Mouse (Mus musculus): Measurements from ENCODE around the gene Gorasp2. TPM values are rescaled to one million over a fixed set of nuclear protein-coding genes. Genes with fewer than 3 reads are reported as not detected.

Gene Gorasp2
- polyA plus RNA-seq, 1 experiment from 2014 or later, result 138 TPM

DNA sequence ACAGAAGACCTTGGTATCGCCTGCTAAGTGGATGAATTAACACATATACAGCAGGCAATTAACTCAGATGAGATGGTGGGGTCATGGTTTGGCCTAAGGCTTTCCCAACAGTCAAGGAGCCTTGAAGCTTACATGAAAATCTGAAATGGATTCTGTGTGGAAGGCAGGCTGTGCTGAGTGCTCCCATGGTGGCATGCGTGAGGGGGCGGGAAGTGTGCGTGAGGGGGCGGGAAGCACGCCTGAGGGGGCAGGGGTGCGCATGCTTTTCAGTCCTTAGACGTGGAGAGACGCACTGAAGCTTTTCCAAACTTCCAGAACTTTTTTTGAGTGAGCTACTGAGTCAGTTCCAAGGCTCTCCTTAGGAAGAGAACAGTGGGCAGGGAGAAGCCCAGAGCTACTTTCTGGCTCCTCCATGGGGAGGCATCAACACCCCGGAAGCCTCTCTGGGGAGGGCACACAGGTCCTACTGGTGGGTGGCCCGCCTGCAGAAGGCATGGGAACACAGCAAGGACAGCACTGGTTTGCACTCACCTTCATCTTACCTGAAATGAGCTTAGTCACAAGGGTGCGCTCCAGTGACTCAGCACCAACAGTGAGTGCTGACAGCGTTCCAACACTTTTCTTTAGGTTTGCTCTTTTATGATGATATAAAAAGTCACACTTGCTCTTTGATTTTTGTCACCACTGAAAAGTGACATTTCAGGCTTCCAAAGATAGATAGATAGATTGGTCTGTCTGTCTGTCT is 47.8 kb downstream of the Gorasp2 start:
- no peak overlapping the region for H3K4me3 ChIP-seq (ENCODE audit: control insufficient read depth in 1 of 2, insufficient read depth in 1 of 2, low read depth in 1 of 2, low read length in 2 of 2)
- H3K4me2 ChIP-seq (ENCODE audit: low read length), result no peak overlapping the region
- H3K36me3 ChIP-seq (ENCODE audit: control insufficient read depth, insufficient read depth, low read length), result peaks cover 48% of the 10 kb centered on the region
- no peaks in the 10 kb centered on the region for H3K9me3 ChIP-seq (ENCODE audit: control insufficient read depth, low read length)
- ATAC-seq (ENCODE audit: insufficient number of reproducible peaks, insufficient read depth, low FRiP score, low read depth), result no peak
- H3K27ac ChIP-seq (replicated peaks in 1 of 2; ENCODE audit: control insufficient read depth in 1 of 2, insufficient read depth in 1 of 2, low read depth in 2 of 2, low read length in 2 of 2), result no peak overlapping the region
- WGBS, result 75% methylated on average over 13 of the region's 13 CpGs
- no peaks in the 10 kb centered on the region for H3K27me3 ChIP-seq (ENCODE audit: control insufficient read depth, insufficient read depth, low read length)
- no peak overlapping the region for H3K9ac ChIP-seq (ENCODE audit: low read length)
- peaks cover 0 to 3% of the 10 kb centered on the region in 2 experiments; a peak in 1 of 4 replicates for H3K4me1 ChIP-seq (ENCODE audit: control insufficient read depth in 2 of 2, insufficient read depth in 2 of 2, low read length in 2 of 2)

DNA sequence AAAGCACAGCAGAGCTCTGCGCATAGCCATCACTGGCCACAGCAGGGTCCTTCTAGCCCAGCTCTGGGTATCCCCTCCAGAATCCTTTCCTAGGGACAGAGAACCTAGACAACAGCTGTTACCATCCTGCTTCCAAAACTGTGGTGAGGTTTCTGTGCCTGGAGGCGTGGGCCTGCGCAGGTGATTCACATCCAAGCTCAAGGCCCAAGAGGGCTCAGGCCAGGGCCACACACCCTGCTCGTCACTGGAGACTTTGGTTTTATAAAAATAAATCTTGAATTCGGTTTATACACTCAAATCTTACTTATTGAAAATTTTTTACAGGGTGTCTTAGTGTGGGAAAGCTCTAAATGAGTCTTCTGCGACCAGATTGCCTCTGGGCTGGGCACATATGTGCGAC is 48.9 kb downstream of the Gorasp2 start:
- Histone ChIP-seq H3K27me3 (ENCODE audit: control insufficient read depth, insufficient read depth, low read length) (no peaks in the 10 kb centered on the region), H3K4me2 (ENCODE audit: low read length) (no peak overlapping the region), H3K9me3 (ENCODE audit: control insufficient read depth, low read length) (no peaks in the 10 kb centered on the region), H3K9ac (ENCODE audit: low read length) (no peak overlapping the region), H3K27ac (replicated peaks in 1 of 2; ENCODE audit: control insufficient read depth in 1 of 2, insufficient read depth in 1 of 2, low read depth in 2 of 2, low read length in 2 of 2) (no peak overlapping the region), H3K36me3 (ENCODE audit: control insufficient read depth, insufficient read depth, low read length) (peaks cover 59% of the 10 kb centered on the region), H3K4me1 (ENCODE audit: control insufficient read depth in 2 of 2, insufficient read depth in 2 of 2, low read length in 2 of 2) (no peaks in the 10 kb centered on the region), H3K4me3 (ENCODE audit: control insufficient read depth in 1 of 2, insufficient read depth in 1 of 2, low read depth in 1 of 2, low read length in 2 of 2) (no peak overlapping the region)
- WGBS, result 98% methylated on average over 7 of the region's 7 CpGs
- no peak for ATAC-seq (ENCODE audit: insufficient number of reproducible peaks, insufficient read depth, low FRiP score, low read depth)

DNA sequence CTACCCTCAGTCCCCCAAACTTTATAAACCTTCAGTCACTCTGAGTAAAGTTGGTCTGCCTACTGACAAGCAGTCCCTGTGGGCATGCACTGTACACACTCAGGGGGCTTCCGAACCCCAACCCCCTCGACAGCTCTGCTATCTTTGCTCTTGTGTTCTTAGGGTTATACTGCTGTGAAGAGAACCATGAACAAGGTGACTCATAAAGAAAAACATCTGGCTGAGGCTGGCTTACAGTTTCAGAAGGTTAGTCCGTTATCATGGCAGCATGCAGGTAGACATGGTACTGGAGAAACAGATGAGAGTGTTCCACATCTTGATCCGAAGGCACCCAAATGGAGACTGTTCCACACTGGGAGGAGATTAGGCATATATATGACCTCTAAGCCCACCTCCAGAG is 49.5 kb downstream of the Gorasp2 start:
- Histone ChIP-seq H3K4me2 (ENCODE audit: low read length) (no peak overlapping the region), H3K9me3 (ENCODE audit: control insufficient read depth, low read length) (no peaks in the 10 kb centered on the region), H3K36me3 (ENCODE audit: control insufficient read depth, insufficient read depth, low read length) (peaks cover 66% of the 10 kb centered on the region), H3K9ac (ENCODE audit: low read length) (no peak overlapping the region), H3K4me3 (ENCODE audit: control insufficient read depth in 1 of 2, insufficient read depth in 1 of 2, low read depth in 1 of 2, low read length in 2 of 2) (no peak overlapping the region), H3K27me3 (ENCODE audit: control insufficient read depth, insufficient read depth, low read length) (no peaks in the 10 kb centered on the region), H3K4me1 (ENCODE audit: control insufficient read depth in 2 of 2, insufficient read depth in 2 of 2, low read length in 2 of 2) (no peaks in the 10 kb centered on the region), H3K27ac (replicated peaks in 1 of 2; ENCODE audit: control insufficient read depth in 1 of 2, insufficient read depth in 1 of 2, low read depth in 2 of 2, low read length in 2 of 2) (no peak overlapping the region)
- WGBS, result 89% methylated on average over 4 of the region's 4 CpGs
- no peak for ATAC-seq (ENCODE audit: insufficient number of reproducible peaks, insufficient read depth, low FRiP score, low read depth)

DNA sequence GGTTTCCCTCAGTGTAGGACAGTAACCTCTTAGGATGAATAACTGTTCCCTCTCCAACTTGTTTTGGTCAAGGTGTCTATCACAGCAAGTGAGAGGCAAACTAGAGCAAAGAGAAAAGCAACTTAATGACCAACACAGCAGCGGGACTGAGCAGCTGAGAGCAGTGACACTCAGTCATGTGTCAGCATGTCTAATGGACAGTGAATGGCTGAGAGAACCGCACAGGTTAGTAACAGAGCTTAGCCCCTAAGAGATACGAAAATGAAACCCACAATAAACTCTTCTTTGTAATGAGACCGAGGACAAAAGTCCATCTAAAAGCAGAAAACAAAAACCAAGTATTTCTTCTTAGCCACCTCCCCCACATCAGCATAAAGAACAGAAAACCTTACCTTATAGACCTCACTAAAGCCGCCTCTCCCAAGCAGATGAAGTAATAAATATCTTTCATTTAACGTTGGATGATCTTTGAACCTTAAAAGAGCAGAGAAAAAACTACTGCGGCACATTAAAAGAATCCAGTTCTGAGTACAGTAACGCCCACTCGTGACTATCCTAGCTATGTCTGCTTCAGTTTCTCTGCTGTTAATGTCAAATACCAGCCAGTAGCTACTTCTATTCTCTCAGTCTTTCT is 62.4 kb downstream of the Gorasp2 start:
- no peak overlapping the region for H3K4me3 ChIP-seq (ENCODE audit: control insufficient read depth in 1 of 2, insufficient read depth in 1 of 2, low read depth in 1 of 2, low read length in 2 of 2)
- no peak for ATAC-seq (ENCODE audit: insufficient number of reproducible peaks, insufficient read depth, low FRiP score, low read depth)
- H3K27me3 ChIP-seq (ENCODE audit: control insufficient read depth, insufficient read depth, low read length), result no peaks in the 10 kb centered on the region
- H3K27ac ChIP-seq (replicated peaks in 1 of 2; ENCODE audit: control insufficient read depth in 1 of 2, insufficient read depth in 1 of 2, low read depth in 2 of 2, low read length in 2 of 2), result no peak overlapping the region
- peaks cover 75% of the 10 kb centered on the region for H3K36me3 ChIP-seq (ENCODE audit: control insufficient read depth, insufficient read depth, low read length)
- no peaks in the 10 kb centered on the region for H3K4me1 ChIP-seq (ENCODE audit: control insufficient read depth in 2 of 2, insufficient read depth in 2 of 2, low read length in 2 of 2)
- no peak overlapping the region for H3K4me2 ChIP-seq (ENCODE audit: low read length)
- no peak overlapping the region for H3K9ac ChIP-seq (ENCODE audit: low read length)
- no peaks in the 10 kb centered on the region for H3K9me3 ChIP-seq (ENCODE audit: control insufficient read depth, low read length)
- 91% methylated on average over 9 of the region's 9 CpGs for WGBS

DNA sequence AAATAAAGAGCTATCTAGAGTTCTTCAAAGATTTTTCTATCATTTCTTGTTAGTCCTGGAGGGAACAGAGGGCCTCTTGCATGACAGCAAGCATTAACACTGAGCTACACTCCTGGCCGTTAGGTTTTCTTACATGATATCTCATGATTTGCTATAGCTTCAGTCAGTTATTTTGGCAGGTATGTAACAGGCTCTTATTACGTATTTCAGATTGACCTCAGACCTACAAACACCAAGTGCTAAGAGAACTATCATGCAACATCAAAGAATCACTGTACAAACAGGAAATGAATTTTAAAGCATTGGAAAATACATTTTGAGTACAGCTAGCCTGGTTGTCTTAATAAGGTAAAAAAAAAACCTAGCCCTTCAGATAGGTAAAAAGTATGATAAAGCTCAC is 65.7 kb downstream of the Gorasp2 start:
- no peak for ATAC-seq (ENCODE audit: insufficient number of reproducible peaks, insufficient read depth, low FRiP score, low read depth)
- Histone ChIP-seq H3K36me3 (ENCODE audit: control insufficient read depth, insufficient read depth, low read length) (peaks cover 74% of the 10 kb centered on the region), H3K9ac (ENCODE audit: low read length) (no peak overlapping the region), H3K4me2 (ENCODE audit: low read length) (no peak overlapping the region), H3K27ac (replicated peaks in 1 of 2; ENCODE audit: control insufficient read depth in 1 of 2, insufficient read depth in 1 of 2, low read depth in 2 of 2, low read length in 2 of 2) (no peak overlapping the region), H3K4me3 (ENCODE audit: control insufficient read depth in 1 of 2, insufficient read depth in 1 of 2, low read depth in 1 of 2, low read length in 2 of 2) (no peak overlapping the region), H3K4me1 (ENCODE audit: control insufficient read depth in 2 of 2, insufficient read depth in 2 of 2, low read length in 2 of 2) (0 out of 4 replicates have a peak, but pooled peaks cover 0 to 3% of the 10 kb centered on the region in 2 experiments), H3K9me3 (ENCODE audit: control insufficient read depth, low read length) (no peaks in the 10 kb centered on the region), H3K27me3 (ENCODE audit: control insufficient read depth, insufficient read depth, low read length) (no peaks in the 10 kb centered on the region)
- WGBS, result 80% methylated on average over 2 of the region's 2 CpGs

DNA sequence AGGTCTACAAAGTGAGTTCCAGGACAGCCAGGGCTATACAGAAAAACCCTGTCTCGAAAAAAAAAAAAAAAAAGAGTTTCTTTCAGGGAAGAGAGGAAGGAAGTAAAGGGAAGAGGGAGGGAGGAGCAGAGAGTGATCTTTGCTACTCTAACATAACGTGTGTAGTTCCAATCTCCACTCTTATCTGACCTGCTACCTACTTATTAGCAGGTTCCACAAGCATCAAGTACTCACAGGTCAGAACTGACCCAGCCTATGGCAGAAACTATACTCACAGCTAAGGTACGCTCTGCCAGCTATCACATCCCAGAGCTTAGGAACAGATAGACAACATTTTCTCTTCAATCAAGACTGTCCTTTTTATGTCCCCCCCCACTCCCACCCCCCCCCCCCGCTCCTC is 74.2 kb downstream of the Gorasp2 start:
- H3K4me2 ChIP-seq (ENCODE audit: low read length), result no peak overlapping the region
- no peaks in the 10 kb centered on the region for H3K9me3 ChIP-seq (ENCODE audit: control insufficient read depth, low read length)
- no peak overlapping the region for H3K9ac ChIP-seq (ENCODE audit: low read length)
- 72% methylated on average over 4 of the region's 4 CpGs for WGBS
- H3K4me3 ChIP-seq (ENCODE audit: control insufficient read depth in 1 of 2, insufficient read depth in 1 of 2, low read depth in 1 of 2, low read length in 2 of 2), result no peak overlapping the region
- H3K27me3 ChIP-seq (ENCODE audit: control insufficient read depth, insufficient read depth, low read length), result no peaks in the 10 kb centered on the region
- H3K27ac ChIP-seq (replicated peaks in 1 of 2; ENCODE audit: control insufficient read depth in 1 of 2, insufficient read depth in 1 of 2, low read depth in 2 of 2, low read length in 2 of 2), result no peak overlapping the region; a peak in 1 of 4 replicates
- ATAC-seq (ENCODE audit: insufficient number of reproducible peaks, insufficient read depth, low FRiP score, low read depth), result no peak
- peaks cover 76% of the 10 kb centered on the region for H3K36me3 ChIP-seq (ENCODE audit: control insufficient read depth, insufficient read depth, low read length)
- 0 out of 4 replicates have a peak, but pooled peaks cover 0 to 3% of the 10 kb centered on the region in 2 experiments for H3K4me1 ChIP-seq (ENCODE audit: control insufficient read depth in 2 of 2, insufficient read depth in 2 of 2, low read length in 2 of 2)

DNA sequence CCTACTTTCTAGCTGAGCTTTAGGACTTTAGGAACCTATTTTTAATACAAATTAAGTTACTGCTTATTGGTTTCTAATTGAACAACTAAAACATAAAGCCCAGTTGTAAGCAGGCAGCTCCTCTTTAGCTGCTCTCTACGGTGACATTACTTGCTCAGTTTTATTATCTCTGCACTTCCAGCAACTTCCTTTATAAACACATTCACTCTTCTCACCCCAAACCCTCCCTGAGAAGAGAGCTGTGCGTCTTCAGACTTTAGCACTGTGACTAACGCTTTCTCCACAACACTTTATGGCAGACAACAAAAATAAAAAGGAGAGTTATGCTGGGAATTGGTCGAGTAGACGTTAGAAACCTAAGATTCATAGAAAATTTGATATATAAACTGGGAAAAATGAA is 74.6 kb downstream of the Gorasp2 start:
- Histone ChIP-seq H3K9me3 (ENCODE audit: control insufficient read depth, low read length) (no peaks in the 10 kb centered on the region), H3K4me1 (ENCODE audit: control insufficient read depth in 2 of 2, insufficient read depth in 2 of 2, low read length in 2 of 2) (0 out of 4 replicates have a peak, but pooled peaks cover 0 to 3% of the 10 kb centered on the region in 2 experiments), H3K27me3 (ENCODE audit: control insufficient read depth, insufficient read depth, low read length) (no peaks in the 10 kb centered on the region), H3K4me3 (ENCODE audit: control insufficient read depth in 1 of 2, insufficient read depth in 1 of 2, low read depth in 1 of 2, low read length in 2 of 2) (no peak overlapping the region), H3K9ac (ENCODE audit: low read length) (no peak overlapping the region), H3K36me3 (ENCODE audit: control insufficient read depth, insufficient read depth, low read length) (peaks cover 76% of the 10 kb centered on the region), H3K27ac (replicated peaks in 1 of 2; ENCODE audit: control insufficient read depth in 1 of 2, insufficient read depth in 1 of 2, low read depth in 2 of 2, low read length in 2 of 2) (no peak overlapping the region), H3K4me2 (ENCODE audit: low read length) (no peak overlapping the region)
- WGBS, result 76% methylated on average over 5 of the region's 5 CpGs
- no peak for ATAC-seq (ENCODE audit: insufficient number of reproducible peaks, insufficient read depth, low FRiP score, low read depth)

Measured in heart, embryonic 14.5 days (tissue).